Mouse (Mus musculus) liver, adult (tissue): ENCODE measurements around the gene Fbxw4.

Experiments used
- GATA4 ChIP-seq: IDR thresholded peaks from 2 replicates; pipeline ENCODE4 v1.6.1; 2014; ENCODE audit warnings: mild to moderate bottlenecking, low read length; ENCODE audit not compliant: insufficient replicate concordance

Gene Fbxw4

DNA sequence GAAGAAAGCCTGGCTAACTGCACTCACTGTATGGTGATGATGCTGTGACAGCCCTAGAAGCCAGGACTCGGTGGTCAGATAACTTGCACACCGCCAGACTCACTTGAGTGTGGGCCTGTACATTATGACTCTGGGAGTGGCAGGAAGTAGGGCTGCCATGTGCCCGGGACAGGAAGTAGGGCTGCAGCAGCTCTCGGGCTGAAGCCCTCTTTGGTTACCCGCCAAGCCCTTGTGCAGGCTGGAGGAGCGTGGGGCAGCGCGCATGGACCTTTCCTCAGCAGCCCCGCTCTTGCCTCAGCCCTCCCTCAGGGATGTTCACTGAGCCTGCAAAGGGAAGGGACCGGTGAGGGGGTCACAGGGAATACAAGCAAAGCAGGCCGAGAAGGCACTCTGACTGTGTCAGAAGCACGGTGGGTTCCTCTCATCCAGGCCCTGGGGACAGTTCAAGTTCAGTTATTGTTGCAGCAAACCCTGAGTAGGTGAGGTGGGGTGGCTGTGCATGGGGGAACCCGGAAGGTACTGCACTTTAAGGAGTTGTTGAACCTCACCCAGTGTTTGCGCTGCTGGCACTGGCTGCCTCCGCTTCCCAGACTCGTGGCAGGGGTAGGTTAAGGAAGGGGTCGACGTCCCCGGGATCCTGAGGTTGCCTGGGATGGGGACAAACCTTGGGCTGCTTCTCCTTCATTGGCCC is 85.0 kb downstream of the Fbxw4 start:
- TF ChIP-seq GATA4, result no peak

DNA sequence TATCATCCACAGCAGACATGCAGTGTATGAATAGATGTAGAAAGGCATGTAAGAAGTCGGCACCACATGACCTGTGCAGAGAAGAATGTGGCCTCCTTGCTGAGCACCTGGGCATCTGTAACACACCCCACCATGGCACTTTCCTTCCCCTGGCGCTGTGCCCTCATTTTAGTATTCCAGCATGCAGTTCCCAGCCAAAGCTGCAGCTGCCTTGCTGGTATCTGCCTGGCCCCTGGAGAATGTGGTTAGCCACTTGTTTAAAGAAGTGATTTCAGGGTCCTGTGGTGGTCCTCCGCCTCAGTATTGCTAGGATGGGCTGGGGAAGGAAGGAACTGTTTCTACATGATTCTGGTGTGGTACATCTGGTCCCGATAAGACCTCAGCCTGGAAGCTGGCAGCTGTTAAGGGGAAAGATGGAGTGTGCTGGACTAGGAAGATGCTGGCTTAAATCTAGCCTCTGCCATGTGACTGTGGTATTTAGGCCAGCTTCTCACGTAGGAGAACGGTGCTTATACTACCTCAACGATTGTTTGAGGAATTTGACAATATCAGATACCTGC is 85.7 kb downstream of the Fbxw4 start:
- TF ChIP-seq GATA4, result no peak

DNA sequence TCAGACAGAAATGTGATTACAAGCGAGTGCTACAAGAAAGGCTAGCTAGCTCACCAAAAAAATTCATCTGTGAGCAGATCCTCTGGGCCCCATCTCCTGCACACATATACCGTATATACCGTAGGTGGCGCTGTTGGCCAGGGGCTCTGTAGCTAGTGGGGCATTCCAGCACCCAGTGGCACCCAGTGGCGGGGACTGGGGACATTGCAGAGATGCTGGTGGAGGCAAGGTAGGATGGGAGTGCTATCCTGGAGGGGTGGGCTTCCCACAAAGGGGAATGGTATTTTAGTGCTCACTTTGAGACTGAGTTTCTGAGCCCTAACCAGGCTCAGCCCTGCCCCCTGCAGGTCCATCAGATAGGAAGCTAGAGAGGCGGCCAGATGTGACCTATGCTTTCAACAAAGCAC is 86.2 kb downstream of the Fbxw4 start:
- TF ChIP-seq GATA4, result no peak

DNA sequence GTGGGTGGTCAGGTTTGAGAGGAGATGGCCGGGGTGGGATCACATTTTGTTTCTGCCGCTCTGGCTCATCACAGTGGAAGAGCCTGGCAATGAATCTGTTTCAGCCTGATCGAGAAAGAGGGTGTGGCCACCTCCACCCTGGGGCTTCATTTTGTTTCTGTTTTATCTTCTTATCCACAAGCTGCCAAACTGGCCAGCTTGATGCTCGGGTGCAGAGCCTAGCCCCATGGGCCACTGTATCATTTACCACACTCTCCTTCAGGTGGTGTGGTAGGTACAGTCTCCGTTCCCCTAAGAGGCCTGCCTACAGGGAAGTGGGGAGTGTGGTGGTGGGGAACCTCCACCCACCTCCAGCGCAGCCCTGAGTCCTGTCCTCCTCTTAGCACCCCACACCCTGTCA is 87.1 kb downstream of the Fbxw4 start:
- TF ChIP-seq GATA4, result no peak

DNA sequence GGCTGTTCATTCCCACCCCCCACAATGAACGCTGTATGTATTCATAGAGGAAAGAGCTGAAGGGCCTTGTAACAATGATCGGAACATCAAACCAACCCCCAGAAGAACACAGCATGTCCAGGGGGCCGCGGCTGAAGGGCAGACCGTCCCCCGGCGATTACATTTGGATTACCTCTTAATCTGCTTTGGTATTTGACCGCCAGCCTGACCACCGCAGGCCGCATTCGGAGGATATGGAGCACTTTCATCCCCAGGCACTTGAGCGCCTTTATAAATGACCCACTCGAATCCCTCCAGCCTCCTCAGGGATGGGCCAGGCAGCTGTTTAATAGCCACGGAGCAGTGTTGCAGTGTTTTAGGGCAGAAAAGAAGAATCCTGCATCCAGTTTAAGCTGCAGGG is 92.7 kb downstream of the Fbxw4 start:
- TF ChIP-seq GATA4, result no peak

DNA sequence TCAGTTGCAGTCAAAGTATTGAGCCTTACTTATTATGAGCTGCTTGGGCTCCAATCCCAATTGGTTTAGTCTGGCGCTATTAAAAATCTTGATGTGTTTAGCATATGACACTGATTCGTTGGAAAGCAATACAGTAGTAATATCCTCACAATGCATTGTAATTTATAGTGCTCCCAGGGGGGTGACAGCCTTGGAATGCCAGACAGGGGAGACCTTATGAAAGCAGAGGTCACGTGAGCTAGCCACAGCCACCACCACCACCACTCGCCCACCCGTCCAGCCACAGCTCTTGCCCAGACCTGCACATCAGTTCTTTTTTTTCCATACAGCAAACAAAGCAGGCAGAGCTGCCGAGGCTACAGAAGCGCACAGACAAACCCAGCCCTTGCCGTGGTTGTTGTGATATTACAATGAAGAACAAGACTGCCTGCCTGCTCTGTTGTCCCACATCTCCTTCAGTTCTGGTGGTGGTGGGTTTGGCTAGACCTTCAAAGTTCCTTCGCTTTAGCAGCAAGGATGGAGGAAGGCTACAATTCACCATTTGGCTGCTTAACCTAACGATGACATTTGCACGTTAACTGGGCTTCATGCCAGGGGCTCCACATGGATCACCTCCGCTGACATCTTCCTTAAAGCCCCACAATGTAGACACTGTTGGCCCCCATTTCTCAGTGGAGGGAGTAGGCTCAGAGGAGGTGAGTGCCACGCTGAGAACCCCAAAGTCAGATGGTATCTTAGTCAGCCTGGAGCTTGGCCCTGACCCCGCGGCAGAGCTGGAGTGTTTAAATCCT is 94.0 kb downstream of the Fbxw4 start:
- no peak for TF ChIP-seq GATA4

DNA sequence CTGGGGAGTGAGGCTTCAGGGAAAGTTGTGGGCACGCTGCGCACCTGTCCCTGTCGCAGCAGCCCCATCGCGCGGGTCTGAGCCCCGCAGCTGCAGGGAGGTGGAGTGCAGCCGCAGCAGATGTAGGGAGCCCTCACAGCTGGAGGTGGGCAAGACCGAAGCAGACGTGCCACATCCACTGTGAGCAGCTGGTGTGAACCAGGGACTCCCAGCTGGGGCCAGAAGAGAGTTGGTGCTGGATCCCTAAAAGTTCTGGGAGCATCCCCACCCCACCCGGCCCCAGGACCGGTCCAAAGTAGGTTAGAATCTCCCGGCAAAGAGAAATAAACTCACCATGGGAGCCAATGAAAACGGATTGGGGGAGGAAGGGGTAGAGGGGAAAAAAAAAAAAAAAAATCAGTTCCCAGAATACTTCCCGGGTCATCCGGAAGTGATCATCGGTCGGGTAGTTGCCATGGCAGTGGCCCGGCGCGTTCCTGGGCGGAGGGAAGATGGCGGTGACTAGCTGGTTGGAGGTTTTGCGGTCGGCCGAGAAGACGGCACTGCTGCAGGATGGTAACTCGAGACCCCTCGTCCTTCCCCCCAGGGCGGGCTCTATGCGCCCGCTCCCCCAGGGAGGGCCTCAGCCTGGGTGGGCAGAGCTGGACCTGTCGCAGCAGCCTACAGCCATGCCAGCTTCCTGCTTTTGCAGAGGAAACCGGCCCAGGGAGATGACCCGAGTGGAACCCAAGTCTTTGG is 99.8 kb downstream of the Fbxw4 start, which contains the start of the genes Poll and Gm17018:
TSS of gene Poll (minus strand) at position 379 of the 738 bp plus-strand sequence.
TSS of gene Gm17018 (plus strand) at position 463 of the 738 bp plus-strand sequence.
- no peak for TF ChIP-seq GATA4

DNA sequence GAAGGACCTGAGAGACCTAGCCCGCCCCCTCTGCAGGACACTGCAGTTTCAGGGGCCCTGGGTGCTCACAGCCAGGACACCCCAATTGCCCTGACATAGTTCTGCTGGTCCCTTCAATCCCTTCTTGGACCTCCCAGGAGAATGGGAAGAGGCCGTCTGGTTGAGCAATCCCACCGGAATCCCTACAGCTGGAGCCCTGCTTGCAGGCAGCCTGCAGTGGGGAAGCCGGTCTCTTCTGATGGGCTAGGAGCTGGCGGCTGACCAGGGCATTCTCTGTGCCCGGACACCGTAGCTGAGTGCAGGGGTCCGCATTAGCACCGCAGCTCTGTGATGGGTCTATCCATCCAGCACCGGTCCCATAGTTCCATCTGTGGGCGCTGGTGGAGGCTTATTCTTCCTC is 106.0 kb downstream of the Fbxw4 start:
- TF ChIP-seq GATA4, result no peak

DNA sequence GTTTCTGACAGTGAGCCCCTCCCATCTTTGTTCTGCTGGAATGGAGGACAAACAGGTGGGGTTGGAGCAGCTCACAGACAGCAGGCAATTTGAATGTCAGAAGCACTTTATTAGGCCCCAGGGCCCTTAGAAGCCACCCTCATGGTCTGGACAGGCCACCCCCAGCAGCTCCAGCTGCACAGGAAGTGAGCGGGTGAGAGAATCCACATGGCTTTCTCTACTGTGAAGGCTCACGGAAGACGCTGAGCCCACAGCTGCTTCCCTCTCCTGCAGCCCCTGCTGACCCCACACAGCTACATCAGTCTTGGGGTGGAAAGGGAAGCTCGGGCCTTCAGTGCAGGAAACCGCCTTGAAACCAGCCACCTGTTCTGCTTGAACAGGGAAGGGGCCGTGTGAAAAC is 107.9 kb downstream of the Fbxw4 start:
- no peak for TF ChIP-seq GATA4

DNA sequence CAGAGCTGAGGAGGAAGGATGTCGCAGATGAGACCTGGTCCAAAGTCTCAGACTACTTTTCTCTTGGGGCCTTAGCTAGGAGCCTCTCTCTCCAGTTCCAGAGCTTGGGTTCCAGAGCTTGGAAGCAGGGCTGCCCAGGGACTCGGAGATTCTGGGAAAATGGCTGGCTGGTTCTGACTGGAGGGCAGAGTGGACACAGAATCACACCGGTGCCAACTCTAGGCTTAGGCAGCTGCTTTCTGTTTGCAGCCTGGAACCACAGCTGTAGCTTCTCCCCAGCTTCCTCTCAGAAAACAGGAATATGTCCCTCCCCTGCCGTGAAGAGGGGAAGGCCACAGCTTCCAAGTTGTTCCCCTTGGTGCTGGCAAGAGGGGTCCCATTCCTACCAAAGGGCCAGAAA is 110.2 kb downstream of the Fbxw4 start:
- no peak for TF ChIP-seq GATA4

DNA sequence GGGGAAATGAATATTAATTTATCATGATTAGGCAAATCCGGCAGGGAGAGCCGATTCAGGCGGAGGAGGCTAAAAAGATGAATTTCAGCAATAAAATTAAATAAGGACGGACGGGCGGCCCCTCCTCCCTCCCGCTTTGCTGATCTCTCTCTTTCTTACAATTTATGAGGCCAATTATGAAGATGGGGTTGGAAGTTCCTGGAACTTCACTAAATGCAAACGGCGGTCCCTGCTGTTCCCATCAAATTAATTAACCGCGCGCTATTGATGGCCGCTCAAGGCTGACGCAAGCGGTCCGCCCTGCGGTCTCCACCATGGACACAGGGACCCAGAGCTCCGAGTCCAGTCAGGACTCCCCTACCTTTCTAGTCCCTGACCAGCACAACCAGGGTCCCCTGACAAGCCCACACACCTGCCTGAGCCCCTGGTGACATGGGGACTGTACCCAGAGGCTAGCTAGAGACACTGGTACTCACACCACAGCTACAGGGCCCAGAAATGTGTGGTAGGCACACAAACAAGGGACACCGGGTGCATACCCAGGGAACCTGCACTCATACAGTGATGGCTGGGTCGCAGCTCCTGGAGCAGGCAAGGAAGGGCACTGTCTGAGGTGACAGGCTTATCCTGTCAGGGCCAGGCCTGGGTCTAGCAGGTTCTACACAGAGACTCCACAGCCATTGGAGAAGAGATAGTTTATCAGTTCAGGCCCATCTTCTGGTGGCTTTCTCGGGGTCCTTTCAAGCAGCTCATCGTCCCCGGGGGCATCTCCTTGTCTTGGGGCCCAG is 110.8 kb downstream of the Fbxw4 start:
- TF ChIP-seq GATA4, result no peak

DNA sequence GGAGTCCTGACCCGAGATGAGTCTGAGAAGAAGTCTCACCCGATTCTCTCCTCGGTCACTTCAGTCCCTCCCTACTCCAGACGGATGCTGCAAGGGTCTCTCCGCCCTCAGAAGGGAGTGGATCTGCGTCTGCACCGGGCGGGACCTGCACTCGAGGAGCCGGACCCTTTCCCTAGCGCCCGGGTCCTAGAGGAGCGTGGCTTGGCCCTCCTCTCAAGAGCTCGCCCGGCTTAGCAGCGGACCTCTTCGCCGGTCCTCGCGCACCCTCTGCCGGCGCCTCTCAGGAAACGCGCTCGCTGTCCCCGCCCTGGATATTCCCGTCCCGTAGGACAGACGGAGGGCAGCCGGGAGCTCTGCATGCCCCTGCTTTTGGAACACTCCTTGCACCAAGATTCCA is 115.2 kb downstream of the Fbxw4 start:
- TF ChIP-seq GATA4, result no peak

DNA sequence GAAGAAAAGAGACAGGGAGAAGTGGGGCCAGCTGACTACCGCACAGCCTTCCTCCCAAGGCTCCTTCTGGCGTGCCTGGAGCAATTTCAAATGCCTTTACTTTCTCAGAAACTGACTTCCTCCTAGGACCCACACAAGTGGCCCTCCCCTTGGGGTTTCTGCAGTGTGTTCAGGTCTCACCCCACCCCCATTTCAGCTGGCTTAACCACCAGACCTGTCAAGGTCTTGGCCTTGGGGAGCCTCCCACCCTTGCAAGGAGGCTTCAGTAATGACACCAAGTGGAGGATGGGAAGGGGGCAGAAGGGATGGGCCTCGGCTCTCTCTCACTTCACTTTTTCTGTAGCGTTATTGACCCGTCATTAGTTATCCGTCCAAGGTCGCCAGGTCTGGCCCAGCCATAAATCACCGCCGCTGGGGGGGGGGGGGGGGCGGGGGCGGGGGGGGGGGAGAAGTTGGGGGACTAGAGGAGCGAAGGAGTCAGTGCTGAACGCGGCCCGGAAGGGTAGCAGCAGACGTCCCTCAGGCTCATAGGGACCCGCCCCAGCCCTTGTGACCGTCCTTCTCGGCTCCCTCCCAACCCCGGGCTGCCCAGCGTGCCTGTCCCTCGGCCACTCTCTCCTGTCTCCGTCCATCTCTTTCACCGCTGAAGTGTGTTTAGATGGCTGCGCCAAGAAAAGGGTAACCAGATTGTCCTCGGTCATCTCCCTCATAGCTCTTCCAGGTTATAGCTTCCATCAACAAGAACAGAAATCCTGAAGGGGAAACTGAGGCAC is 115.8 kb downstream of the Fbxw4 start:
- no peak for TF ChIP-seq GATA4

DNA sequence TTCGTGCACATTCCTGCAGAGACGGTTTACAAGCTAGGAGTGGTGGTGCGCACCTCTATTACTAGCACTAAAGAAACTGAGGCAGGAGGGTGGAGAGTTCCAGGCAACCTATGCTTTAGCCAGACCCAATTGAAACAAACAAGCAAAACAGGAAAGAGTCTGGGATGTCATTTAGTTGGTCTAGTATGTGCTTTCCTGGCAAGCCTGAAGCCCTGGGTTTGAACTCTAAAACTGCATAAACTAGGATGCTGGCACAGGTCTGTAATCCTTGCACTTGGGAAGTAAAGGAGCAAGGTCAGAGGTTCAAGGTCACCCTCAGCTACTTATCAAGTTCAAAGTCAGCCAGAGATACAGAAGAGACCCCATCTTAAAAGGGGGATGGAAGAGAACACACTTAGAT is 118.1 kb downstream of the Fbxw4 start:
- no peak for TF ChIP-seq GATA4

DNA sequence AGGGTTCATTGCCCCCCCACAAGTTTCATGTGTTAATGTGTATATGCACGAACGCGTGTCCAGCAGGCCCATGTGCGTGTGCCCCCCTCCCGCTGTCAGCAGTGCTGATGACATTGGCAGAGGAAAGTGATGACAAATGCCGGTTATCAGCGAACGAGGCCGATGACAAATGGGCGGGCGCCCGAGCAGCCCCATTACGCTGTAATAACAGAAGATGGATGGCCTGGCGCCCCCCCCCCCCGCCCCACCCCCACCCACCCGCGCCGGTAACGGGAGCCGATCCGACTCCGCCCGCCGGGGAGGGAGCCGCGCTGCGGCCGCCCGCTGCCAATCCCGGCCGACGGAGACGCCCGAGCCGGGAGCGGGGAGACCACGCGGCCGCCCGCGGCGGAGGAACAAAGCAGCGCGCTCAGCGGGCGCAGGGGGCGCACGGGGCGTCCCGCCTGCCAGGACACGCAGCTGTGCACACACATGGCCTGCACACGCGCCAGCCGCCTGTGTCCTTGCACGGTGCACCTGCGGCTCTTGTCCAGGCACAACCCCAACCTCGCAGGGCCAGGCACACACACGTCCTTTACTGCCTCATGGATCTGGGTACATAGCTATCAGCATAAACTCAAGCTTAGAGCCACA is 118.6 kb downstream of the Fbxw4 start:
- no peak for TF ChIP-seq GATA4
